Mouse (Mus musculus) brain, embryonic 14.5 days (tissue): ENCODE measurements around the gene Dmrtb1. TPM values are rescaled to one million over a fixed set of nuclear protein-coding genes. Genes with fewer than 3 reads are reported as not detected.

ENCODE experiments used
- DNase-seq: peaks from one replicate; pipeline ENCODE4 v3.0.0-alpha.2; 2011; ENCODE audit warnings: low read depth
- CTCF ChIP-seq: fragments of 200-500 bp; IDR thresholded peaks from 2 replicates; pipeline ENCODE4 v1.5.1; 2012; ENCODE audit warnings: inconsistent platforms, mild to moderate bottlenecking, moderate library complexity, borderline replicate concordance; ENCODE audit not compliant: insufficient read depth, insufficient read length; ENCODE audit errors: extremely low read depth
- POLR2A ChIP-seq: fragments of 200-500 bp; IDR thresholded peaks from 2 replicates; pipeline ENCODE4 v1.6.1; 2012; ENCODE audit warnings: mild to moderate bottlenecking, inconsistent platforms, borderline replicate concordance; ENCODE audit not compliant: poor library complexity, insufficient read depth, insufficient read length, severe bottlenecking; ENCODE audit errors: extremely low read depth
- polyA plus RNA-seq: library from polyadenylated mRNA; depleted of rRNA; stranded (reverse); fragments of >200 nt; gene quantifications from 2 replicates; pipeline ENCODE4 v1.2.3, GENCODE M21; 2012

The Dmrtb1 gene
- polyA plus RNA-seq, 1 experiment = 61.0 TPM

DNA sequence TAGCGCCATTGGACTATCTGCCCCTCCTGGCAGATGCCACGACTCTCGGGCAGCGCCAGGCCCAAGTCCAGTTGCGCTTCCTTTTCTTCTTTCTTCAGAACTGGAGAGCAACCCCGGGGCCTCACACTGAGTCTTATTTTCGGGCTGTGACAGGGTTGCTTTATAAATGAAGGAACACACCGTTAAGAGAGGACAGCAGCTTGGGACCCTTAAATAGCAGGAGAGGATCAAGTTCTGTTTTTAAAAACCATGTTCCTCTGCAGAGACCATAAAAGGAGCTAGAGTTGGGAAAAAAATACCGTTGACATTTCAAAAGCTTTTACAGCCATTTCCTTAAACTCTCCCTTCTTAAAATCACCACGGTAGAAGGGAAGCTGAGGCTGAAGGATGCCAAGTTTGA, 8.4 kb downstream of the Dmrtb1 start:
- DNase-seq = no peak
- TF ChIP-seq POLR2A (no peak), CTCF (no peak)

DNA sequence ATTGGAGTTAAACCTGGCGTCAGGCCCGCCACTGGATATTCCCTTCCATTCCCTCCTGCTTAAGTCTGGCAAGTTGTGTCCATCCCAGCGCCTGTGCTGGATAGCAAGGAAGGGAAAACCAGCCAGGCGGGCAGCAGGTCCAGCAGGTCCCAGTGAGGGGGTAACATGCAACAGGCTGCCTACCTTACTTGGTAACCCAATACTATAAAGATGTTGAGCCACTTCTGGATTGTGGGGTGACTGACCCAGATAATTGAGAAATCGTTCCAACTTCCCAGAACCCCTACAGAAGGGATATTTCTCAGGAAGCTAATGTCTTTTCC, 9.7 kb downstream of the Dmrtb1 start:
- no peak for TF ChIP-seq POLR2A
- TF ChIP-seq CTCF = no peak
- no peak for DNase-seq

- TF ChIP-seq CTCF (peak; percentile 81), POLR2A (peak; percentile 27; the same call in 1 of the 2 replicates)
- peak; percentile 97 for DNase-seq
These were observed 10.2 kb downstream of the Dmrtb1 start for GRCm38 (mm10) chr4:107673638-107674321.

DNA sequence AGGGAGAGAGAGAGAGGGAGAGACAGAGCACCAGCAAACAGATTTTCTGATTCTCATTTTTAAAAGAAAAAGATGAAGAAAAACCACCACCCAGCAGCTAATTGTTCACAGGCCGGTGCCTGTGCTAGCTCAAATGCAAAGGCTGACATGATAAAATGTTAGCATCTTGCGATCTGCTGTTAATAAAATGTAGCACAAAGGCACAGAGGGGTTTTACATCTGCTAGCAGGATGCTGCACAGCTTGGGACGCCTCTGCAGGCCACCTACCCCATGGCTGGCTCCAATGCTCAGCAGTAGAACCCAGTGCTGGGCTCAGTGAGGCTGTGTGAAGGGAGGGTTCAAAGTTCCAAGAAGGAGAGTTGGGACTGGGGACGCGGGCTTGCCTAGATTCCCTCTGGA, 13.3 kb downstream of the Dmrtb1 start:
- DNase-seq = no peak
- no peak for TF ChIP-seq POLR2A
- no peak for TF ChIP-seq CTCF

- DNase-seq = no peak
- no peak for TF ChIP-seq POLR2A
These were observed 15.5 kb downstream of the Dmrtb1 start for GRCm38 (mm10) chr4:107668514-107668913.

- DNase-seq = peak; percentile 49
- TF ChIP-seq CTCF (no peak), POLR2A (no peak)
These were observed 23.4 kb downstream of the Dmrtb1 start for GRCm38 (mm10) chr4:107660649-107661048.

DNA sequence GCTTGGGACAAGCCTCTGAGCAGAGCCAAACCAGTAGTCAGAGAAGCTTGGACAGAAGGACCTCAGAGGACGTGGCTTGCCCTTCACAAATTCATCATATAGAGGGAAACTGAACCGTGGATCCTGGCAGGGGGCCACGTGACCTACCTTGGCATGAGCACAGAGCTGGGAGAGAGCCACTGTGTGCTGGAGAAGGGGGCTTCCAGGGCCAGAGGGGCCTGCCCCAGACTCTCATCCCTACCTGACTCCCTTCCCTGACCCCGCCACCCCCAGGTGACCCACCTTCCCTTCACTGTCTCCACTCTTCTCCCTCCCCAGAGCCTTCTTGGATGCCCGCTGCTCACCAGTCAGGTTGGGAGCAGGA, 30.8 kb downstream of the Dmrtb1 start:
- TF ChIP-seq CTCF = no peak
- no peak for TF ChIP-seq POLR2A
- no peak for DNase-seq

- TF ChIP-seq POLR2A = no peak
- peak; percentile 95 for TF ChIP-seq CTCF
- peak; percentile 89 for DNase-seq
These were observed 31.3 kb downstream of the Dmrtb1 start for GRCm38 (mm10) chr4:107652598-107653279.

- TF ChIP-seq CTCF (no peak), POLR2A (no peak)
- peak; percentile 55 for DNase-seq
These were observed 33.0 kb downstream of the Dmrtb1 start for GRCm38 (mm10) chr4:107651021-107651496.

DNA sequence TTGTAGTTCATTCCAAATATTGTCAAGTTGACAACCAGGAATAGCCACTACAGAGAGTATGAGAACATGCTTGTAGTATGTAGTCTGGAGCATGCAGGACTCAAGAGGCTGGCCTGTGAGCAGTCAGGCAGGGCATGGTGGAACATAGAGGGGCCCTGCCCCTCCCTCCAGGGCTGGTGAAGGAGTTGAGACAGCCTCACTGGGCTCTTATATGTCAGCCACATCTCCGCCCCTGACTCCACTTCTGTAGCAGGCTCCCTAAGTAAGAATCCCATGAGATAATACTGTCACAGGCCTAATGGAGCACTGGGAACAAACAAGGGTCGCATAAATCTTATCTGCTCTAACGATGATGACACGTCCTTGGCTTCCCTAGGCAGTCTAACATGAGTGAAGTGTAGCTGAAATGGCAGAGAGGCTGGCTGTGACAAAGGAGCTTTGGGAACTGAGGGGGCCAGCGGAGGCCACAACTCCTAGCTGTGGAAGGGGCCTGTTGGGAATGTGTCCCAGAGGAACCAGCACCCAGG, 35.0 kb downstream of the Dmrtb1 start:
- no peak for DNase-seq

DNA sequence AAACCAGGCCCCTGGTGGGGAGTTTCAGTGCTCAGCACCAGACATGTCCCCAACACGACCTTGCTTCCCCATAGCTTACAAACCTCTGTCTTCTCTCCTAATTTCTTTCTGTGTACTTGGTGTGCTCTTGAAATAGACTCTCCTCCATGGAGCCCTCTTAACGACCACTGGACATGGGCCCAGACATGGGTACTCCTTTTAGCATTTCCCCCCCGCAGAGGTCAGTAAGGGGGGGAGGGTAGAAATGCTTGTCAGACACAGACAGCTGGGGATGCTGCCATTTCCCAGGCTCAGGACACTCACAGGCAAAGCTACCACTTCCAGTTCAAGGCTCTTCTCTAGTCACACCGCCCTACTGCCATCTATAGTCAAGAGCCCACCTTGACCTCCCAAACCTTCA, 42.4 kb downstream of the Dmrtb1 start:
- DNase-seq = no peak
- TF ChIP-seq POLR2A (no peak), CTCF (no peak)

More for the DNA sequence above, 35.0 kb downstream of the Dmrtb1 start:
- no peak for TF ChIP-seq POLR2A
- no peak for TF ChIP-seq CTCF

GRCm38 (mm10) chr4:107638303-107638702, 45.7 kb downstream of the Dmrtb1 start:
- DNase-seq = peak; percentile 52
- no peak for TF ChIP-seq POLR2A
- no peak for TF ChIP-seq CTCF
